Mouse (Mus musculus) ES-Bruce4 (cell line): ENCODE measurements around the gene Chst1. TPM values are rescaled to one million over a fixed set of nuclear protein-coding genes. Genes with fewer than 3 reads are reported as not detected.

ENCODE experiments used
- H3K27ac ChIP-seq: 2 replicates; pipeline ENCODE4 v1.5.1; 2012; ENCODE audit warnings: low read length, inconsistent platforms; ENCODE audit not compliant: insufficient read depth
- H3K27me3 ChIP-seq: 2 replicates; pipeline ENCODE4 v1.6.1; 2012; ENCODE audit warnings: mild to moderate bottlenecking, low read length, inconsistent platforms; ENCODE audit not compliant: control insufficient read depth, poor library complexity, insufficient read depth, severe bottlenecking
- H3K36me3 ChIP-seq: 2 replicates; pipeline ENCODE4 v1.6.1; 2012; ENCODE audit warnings: inconsistent platforms, mild to moderate bottlenecking, low read length, moderate library complexity; ENCODE audit not compliant: control insufficient read depth, poor library complexity, insufficient read depth, severe bottlenecking
- H3K4me1 ChIP-seq: one replicate; pipeline ENCODE4 v1.8.1; 2011; ENCODE audit warnings: low read length; ENCODE audit not compliant: control insufficient read depth, insufficient read depth
- H3K4me3 ChIP-seq: 2 replicates; pipeline ENCODE4 v1.5.1; 2011; ENCODE audit warnings: low read depth, mild to moderate bottlenecking, low read length
- H3K9ac ChIP-seq: 2 replicates; pipeline ENCODE4 v1.6.1; 2012; ENCODE audit warnings: low read depth, mild to moderate bottlenecking, inconsistent platforms; ENCODE audit not compliant: poor library complexity, severe bottlenecking
- H3K9me3 ChIP-seq: replicated peaks from 2 replicates; pipeline ENCODE4 v1.6.1; 2012; ENCODE audit warnings: mild to moderate bottlenecking, low read length, inconsistent platforms; ENCODE audit not compliant: control insufficient read depth, poor library complexity, insufficient read depth, severe bottlenecking
- CTCF ChIP-seq: IDR thresholded peaks from one replicate; pipeline ENCODE4 v1.8.1; 2011; ENCODE audit warnings: low read depth, low read length
- EP300 ChIP-seq: IDR thresholded peaks from 2 replicates; pipeline ENCODE4 v1.6.1; 2011; ENCODE audit warnings: low read depth, low read length; ENCODE audit not compliant: insufficient read depth
- POLR2A ChIP-seq: IDR thresholded peaks from one replicate; pipeline ENCODE4 v1.8.1; 2011; ENCODE audit warnings: low read length; ENCODE audit not compliant: insufficient read depth
- polyA plus RNA-seq: library from polyadenylated mRNA; stranded (reverse); fragments of >200 nt; gene quantifications from 2 replicates; pipeline ENCODE4 v1.2.4, GENCODE M21; 2011; ENCODE audit warnings: low read depth; ENCODE audit not compliant: missing spikeins, insufficient read depth, insufficient read length

The Chst1 gene
- polyA plus RNA-seq: 7.0 and 8.5 TPM in 2 replicates

DNA sequence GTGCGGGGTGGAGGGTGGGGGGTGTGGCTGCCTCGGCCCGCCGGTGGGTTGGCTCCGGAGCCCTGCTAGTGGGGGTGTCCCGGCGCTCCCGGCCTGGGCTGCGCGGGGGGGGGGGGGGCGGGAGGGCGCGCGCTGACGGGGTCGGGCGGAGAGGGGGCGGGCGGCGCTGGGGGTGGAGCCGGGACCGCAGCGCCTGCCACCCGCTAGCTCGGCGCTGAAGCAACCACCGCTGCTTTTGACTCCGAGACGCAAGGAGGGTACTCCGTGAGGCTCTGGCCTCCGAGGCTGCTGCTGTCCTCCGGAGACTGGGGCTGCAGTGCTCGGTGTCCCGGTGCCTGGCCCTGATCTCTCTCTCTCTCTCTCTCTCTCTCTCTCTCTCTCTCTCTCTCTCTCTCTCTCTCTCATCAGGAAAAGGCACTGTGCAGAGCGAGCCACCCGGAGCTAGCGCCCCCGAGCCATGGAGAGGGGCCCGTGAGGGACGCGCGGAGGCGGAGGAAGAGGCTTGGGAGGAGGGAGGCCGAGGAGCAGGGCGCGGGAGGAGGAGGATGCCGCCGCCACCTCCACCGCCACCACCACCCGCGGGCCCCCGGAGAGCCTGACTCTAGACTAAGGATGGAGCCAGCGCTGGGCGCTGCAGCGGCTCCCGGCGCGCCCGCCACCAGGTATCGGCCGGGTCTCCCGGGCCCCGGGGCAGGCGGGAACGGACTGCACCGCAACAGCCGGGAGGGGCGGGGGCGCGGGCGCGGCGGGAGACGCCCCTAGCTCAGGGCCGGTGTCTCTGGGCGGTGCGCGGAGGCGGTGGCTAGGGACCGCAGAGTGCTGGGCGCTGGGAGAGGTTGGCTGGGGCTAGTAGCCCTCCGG lies at the start of gene Chst1:
TSS of gene Chst1 (plus strand) at position 221 of the 861 bp plus-strand sequence.
- no peak for TF ChIP-seq POLR2A
- TF ChIP-seq CTCF: no peak
- TF ChIP-seq EP300: no peak
- H3K4me1 ChIP-seq: no peaks in the 10 kb centered on the region
- H3K9ac ChIP-seq: peak within 1 kb of the TSS; percentile 27
- H3K27me3 ChIP-seq: peaks cover 5% of the 10 kb centered on the region; the same call in 1 of the 2 replicates
- peak within 1 kb of the TSS; percentile 57 for H3K4me3 ChIP-seq
- H3K36me3 ChIP-seq: no peaks in the 10 kb centered on the region
- H3K9me3 ChIP-seq: no peaks in the 10 kb centered on the region
- no peak within 1 kb of the TSS for H3K27ac ChIP-seq

DNA sequence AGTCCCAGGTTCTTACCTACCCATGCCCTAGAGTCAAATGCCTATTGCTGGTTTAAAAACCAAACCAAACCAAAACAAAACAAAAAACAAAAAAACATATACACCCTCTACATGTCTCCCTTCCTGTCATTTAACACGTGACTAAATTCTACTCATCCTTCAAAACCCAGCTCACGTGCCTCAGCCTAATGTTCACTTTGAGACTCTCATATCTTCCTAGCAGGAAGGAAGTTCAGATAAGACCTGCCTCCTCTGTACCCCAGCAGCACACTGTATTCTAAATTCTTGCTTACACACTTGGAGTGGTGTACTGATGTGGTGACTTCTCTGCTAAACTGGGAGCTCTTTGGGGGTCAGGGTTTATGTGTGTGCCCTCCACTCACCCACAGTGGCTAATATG lies 49.5 kb upstream of the Chst1 start:
- Histone ChIP-seq H3K27ac (no peak overlapping the region), H3K27me3 (no peaks in the 10 kb centered on the region), H3K9me3 (no peaks in the 10 kb centered on the region), H3K9ac (no peak overlapping the region), H3K36me3 (no peaks in the 10 kb centered on the region), H3K4me3 (no peak overlapping the region), H3K4me1 (no peaks in the 10 kb centered on the region)
- TF ChIP-seq EP300: no peak
- TF ChIP-seq POLR2A: no peak
- no peak for TF ChIP-seq CTCF

DNA sequence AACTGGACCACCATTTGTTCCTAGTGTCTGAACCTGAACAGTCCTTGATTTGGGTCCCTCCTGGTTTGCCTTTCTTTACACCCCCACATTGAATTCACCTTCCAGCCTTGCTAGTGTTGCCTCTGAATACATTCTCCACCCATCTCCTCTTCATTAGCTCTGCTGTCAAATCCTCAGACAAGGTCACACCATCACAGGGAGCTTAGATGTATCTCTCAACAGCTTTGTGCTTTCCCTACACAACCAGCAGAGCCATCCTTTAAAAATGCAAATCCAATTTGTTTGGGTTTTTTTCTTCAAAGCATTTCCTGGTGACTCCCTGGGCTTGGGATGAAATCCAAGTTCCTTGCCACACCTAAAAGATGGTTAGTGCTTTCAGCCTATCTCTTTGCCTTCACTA lies 45.0 kb upstream of the Chst1 start:
- no peaks in the 10 kb centered on the region for H3K4me1 ChIP-seq
- no peaks in the 10 kb centered on the region for H3K36me3 ChIP-seq
- no peaks in the 10 kb centered on the region for H3K9me3 ChIP-seq
- no peaks in the 10 kb centered on the region for H3K27me3 ChIP-seq
- TF ChIP-seq CTCF (no peak), EP300 (no peak)
- H3K4me3 ChIP-seq: no peak overlapping the region
- no peak overlapping the region for H3K27ac ChIP-seq
- H3K9ac ChIP-seq: no peak overlapping the region

DNA sequence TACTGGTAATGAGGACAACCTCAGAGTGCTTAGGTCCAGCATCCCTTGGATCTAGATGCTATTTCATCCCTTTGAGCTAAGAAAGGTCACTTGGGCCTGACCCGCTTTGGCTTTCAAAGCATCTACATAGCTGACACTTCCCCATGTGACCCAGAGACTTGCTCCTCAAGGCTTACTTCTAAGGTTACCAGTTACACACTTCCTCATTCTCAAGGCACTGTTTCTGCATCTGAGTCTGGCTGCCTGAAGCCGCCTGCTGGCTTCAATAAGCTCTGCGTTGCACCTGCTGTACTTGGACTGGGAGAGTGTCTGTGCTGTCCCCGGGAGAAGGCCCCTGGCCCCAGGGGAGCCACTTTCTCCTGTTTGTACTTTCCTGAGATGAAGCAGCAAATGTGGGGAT lies 36.6 kb upstream of the Chst1 start:
- H3K4me1 ChIP-seq: no peaks in the 10 kb centered on the region
- no peaks in the 10 kb centered on the region for H3K36me3 ChIP-seq
- no peak overlapping the region for H3K9ac ChIP-seq
- H3K27me3 ChIP-seq: no peaks in the 10 kb centered on the region
- no peak for TF ChIP-seq POLR2A
- no peak for TF ChIP-seq EP300
- TF ChIP-seq CTCF: no peak
- H3K9me3 ChIP-seq: peaks cover 11% of the 10 kb centered on the region
- no peak overlapping the region for H3K27ac ChIP-seq
- no peak overlapping the region for H3K4me3 ChIP-seq

DNA sequence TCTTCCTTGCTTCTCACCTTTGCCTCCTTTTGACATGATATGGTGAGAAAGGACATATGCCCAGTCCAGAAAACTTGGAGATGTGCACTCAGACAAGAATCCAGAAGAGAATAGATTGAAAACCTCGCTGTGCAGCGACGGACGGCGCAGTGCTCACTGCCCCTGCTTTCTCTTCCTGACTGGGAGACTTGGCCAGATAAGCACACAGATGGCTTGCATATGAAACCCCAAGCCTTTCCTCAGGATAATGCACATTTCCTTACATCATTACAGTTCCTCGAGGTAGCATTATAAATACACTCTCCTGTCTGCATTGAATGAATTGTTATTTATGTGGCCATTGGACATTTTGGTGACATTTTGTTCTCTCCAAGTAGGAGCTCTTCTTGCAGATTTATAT lies 28.9 kb upstream of the Chst1 start:
- H3K27me3 ChIP-seq: no peaks in the 10 kb centered on the region; the same call in 1 of the 2 replicates
- TF ChIP-seq EP300 (no peak), CTCF (no peak), POLR2A (no peak)
- H3K9ac ChIP-seq: no peak overlapping the region
- H3K27ac ChIP-seq: no peak overlapping the region
- H3K4me3 ChIP-seq: no peak overlapping the region
- no peaks in the 10 kb centered on the region for H3K36me3 ChIP-seq
- H3K9me3 ChIP-seq: peaks cover 1% of the 10 kb centered on the region
- H3K4me1 ChIP-seq: no peaks in the 10 kb centered on the region

DNA sequence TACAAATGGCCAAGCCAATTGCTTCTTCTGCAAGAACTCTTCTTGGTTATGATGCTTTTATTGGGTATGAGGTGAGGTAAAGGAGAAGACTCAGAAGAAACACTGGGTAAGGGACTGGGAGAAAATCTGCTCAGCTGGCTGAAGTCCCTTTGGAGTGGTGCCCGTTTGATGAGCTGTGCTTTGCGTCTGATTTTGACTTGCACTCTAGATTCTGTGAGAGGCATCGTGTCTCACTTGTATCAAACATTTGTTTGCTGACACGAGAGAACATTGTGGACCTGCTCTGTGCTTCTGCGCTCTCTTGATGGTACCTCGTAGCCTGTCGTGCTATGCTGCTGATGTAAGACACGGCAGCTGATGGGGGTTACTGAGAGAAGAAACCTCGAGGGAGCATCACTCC lies 21.7 kb upstream of the Chst1 start:
- TF ChIP-seq POLR2A: no peak
- TF ChIP-seq CTCF: no peak
- TF ChIP-seq EP300: no peak
- Histone ChIP-seq H3K4me3 (no peak overlapping the region), H3K4me1 (no peaks in the 10 kb centered on the region), H3K27me3 (no peaks in the 10 kb centered on the region), H3K9ac (no peak overlapping the region), H3K9me3 (no peaks in the 10 kb centered on the region), H3K36me3 (no peaks in the 10 kb centered on the region), H3K27ac (no peak overlapping the region)
